Mouse (Mus musculus): Measurements from ENCODE around the gene 9630041A04Rik.

The 9630041A04Rik gene

DNA sequence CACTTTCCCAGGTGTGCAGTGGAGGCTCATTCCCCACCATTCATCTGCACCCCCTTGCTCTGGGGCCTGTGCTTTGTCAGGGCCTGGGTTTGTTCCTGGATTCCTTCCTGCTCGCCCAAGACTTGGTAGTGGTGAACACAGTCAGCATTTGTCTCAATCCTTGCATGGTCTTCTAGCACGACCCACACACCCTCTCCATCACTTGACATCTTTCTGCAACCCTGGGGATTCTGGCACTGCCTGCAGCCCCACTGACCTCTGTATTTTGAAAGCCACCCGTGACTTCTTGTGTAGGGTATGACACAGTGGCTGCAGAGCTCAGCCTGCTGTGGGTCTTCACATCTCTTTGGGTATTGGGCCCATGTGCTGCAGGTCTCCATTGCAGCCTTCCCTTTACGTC lies 57.1 kb downstream of the 9630041A04Rik start:
- DNase-seq (ENCODE audit: inconsistent age in 2 of 2, low spot score in 1 of 2) = no peak

DNA sequence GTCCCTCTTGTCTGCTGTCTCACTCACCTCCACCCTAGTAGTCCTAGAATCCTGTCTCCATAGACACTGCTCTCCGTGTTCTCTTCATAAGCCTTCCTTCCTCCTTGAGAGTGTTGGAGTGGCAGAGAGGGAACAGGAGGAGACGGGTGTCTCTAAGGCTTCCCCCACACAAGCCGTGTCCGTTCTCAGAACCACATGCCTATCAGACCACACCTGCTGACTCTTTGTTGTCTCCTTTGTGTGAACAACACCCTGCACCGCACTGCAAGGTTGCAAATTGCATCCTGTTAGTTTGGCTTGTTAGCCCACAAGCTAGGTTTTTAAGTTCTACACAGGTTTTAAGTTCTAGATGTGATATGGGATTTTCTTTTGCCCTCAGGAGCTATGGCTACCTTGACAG lies 57.7 kb downstream of the 9630041A04Rik start:
- no peak for DNase-seq (ENCODE audit: inconsistent age in 2 of 2, low spot score in 1 of 2)

DNA sequence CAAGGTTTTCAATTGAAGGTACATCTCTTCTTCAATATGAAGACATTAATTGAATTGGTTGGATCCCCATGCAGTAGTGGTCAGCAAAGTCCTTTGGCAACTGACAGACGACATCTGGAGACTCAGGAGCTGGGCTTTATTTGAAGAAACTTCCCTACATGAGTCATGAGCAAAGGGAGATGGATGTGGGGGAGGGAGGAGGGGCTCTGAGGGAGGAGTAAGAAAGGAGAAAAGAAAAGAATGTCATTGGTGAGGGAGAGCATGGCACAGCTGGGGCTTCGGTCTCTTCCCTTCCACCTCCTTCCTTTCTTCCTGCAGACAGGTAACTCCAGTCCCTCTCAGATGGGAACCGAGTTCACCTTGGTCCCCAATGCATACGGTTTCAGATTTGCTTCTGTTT lies 61.2 kb downstream of the 9630041A04Rik start:
- no peak for DNase-seq (ENCODE audit: inconsistent age in 2 of 2, low spot score in 1 of 2)

DNA sequence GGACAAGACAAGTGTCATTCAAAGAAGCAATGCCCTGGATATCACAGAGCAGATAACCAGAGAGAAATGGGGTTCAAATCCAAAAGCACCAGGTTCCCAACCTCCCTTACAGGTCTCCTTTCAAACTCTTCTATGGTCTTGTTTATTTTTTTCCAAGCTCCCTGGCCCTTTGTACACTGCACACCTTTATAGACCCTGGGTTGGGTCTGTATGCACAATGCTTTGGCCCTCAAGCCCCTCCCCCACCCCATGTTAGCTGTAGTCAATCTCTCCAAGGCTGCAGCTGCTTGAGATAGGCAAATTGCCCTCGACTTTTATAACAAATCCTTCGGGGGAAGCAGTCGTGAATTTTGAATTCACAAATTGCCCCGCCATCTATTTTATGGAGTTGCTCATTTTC lies 63.2 kb downstream of the 9630041A04Rik start:
- no peak for DNase-seq (ENCODE audit: inconsistent age in 2 of 2, low spot score in 1 of 2)

DNA sequence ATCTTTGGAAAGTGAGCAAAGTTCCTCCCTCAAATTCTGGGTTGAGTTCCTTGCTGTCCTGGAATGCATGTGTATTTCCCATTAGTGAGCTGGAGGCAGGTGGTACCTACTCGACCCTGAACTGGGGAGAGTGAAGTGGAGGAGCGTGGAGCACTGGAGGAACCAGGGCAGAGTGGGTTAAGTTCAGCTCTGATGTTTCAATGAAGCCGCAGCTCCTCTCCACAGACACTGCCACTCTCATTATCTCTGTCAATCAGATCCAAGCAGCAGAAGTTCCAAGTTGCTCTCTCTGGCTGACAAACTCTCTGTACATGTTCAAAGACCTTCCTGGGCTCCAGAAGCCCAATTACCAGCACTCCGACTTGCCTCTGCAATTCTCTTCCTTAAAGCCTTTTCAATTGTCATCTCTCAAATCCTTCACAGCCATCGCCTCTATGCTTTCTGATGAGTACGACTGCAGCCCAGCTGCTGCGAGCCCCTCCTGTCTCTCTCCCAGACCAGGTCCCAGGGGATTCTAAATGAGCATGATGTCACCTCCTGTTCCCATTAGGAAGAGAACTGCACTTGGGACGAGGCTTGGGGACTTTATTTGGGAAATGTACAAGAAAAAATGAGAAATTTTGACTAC lies 72.4 kb downstream of the 9630041A04Rik start:
- DNase-seq (ENCODE audit: inconsistent age in 2 of 2, low spot score in 1 of 2) = no peak

DNA sequence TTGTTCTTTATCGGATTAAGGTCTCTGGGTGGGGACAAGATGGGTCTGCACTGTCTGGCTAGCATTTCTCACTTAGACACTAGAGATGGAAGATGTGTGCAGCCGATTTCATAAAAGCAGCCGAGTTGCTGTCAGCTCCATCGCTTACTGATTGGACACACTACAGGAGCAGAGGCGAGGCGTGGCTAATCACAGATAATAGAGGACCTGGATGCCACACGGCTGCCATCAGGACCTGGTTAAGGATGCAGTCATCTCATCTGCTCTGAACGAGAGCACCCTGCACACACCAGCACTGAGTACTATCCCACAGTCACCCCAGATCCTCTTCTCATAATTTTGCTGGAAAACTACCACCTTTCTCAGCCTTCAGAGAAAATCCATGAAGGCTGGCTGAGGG lies 73.2 kb downstream of the 9630041A04Rik start:
- no peak for DNase-seq (ENCODE audit: inconsistent age in 2 of 2, low spot score in 1 of 2)

DNA sequence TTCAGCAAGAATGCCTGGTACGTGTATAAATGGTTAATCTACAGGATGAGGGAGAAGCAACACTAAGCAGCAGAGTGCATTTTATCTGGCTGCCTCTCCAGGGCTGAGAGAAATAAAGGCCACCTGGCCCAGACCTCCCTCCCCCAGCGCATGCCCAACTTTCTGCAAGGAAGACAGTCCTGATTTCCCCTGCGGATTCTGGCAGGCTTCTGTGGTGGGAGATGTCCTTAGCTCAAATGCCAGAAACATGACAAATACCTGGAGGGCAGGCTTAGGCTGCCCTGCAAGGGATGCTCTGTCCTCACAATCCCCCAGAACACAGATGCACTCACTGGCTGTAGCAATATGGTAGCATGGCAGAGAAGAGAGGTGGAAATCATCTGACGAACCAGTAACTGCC lies 76.4 kb downstream of the 9630041A04Rik start:
- no peak for DNase-seq (ENCODE audit: inconsistent age in 2 of 2, low spot score in 1 of 2)

DNA sequence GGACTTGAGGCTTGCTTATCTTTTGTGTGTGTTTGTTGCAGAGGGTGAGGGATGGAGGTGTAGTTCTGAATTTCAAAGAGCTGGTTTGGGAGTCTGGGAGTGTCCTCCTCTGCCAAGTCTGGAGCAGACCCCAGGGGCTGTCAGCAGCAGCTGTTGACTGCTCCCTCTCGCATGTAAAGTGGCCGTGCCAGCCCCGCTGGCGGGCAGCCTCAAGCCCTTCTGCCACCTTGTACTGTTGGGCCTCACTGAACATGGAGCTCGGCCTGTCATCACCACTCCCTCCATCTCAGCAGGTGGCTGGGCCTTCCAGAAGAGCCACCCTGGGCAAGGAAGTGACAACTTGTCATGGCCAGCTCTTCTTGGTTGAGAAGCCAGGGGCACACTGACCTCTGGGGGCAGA lies 77.4 kb downstream of the 9630041A04Rik start:
- no peak for DNase-seq (ENCODE audit: inconsistent age in 2 of 2, low spot score in 1 of 2)

DNA sequence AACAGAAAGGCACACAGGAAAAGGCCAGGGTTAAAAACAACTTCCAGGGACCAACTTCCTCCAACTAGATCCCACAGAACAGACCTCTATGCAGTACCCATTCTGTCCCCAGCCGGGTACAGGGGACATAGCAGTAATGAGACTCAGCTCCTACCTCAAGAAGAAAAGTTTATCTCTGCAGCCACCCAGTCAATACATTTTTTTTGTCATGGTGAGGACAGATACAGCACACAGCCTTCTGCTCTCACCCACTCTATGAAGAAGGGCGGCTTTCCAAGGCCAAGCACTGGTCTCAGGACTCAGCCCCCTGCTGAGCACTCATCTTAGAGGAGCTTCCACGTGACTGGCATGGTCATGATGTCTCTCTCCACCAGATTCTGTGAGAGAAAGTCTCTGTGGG lies 78.5 kb downstream of the 9630041A04Rik start:
- DNase-seq (ENCODE audit: inconsistent age in 2 of 2, low spot score in 1 of 2) = no peak

DNA sequence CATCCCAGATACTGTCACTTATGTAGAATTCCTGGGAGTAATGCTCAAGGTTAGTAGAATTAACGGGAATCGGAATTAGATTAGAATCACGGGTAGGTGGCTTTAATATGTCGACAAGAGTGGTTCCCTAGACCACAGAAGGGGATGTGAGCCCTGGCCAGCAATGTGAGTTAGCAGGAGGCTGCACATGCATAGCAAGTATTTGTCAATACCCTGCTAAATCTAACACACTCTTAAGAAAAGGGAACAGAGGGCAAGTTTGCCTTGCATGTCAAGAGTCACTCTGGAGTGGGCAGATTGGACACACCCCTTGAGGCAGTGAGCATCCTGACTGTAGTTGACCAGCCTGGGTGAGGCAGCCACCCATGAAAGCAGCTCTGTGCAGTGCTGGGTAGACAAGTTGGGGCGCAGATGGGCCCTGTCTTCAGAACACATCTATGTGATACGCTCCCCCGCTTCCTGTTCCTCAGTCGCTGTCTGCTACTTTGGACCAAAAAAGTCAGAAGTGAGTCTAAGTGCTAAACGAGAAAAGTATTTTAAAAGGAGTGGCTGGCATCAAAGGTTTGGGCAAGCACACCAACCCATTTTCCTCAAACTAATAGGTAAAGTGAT lies 80.5 kb downstream of the 9630041A04Rik start:
- DNase-seq (ENCODE audit: inconsistent age in 2 of 2, low spot score in 1 of 2) = no peak

DNA sequence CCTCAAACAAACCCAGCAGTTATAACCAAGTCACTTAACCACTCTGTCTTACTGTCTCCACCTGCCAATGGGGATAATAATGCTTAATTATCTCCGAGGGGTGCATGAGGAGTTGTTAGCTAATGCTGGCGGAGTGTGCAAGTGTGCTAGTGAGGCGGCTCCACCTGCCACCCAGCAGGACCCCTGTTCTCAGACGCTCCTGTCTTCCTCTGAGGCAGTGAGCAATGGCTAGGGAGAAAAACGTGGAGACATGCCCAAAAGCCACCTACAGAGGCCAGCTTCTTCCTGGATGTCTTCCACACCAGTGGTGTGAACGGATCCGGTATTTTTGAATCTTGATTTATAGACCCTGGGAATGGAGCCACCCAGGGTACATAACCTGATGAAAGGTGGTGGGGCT lies 83.7 kb downstream of the 9630041A04Rik start:
- no peak for DNase-seq (ENCODE audit: inconsistent age in 2 of 2, low spot score in 1 of 2)

DNA sequence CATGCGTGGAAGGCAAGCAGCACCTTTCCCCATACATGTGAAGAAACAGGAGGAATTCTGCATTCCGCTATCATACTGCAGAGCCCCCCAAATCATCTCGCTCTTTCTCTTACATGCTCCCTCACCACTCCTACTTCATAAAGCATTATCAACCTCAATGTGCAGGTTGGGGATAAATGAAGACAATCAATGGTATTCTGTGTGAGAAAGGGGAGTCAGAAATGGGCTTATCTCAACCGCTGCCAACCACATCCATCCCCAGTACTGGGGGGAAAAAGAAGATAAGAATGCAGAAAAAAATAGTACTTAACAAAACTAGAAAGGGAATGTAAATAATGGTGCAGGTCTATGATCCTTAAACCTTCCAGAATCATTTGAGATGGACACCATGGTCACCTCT lies 84.2 kb downstream of the 9630041A04Rik start:
- DNase-seq (ENCODE audit: inconsistent age in 2 of 2, low spot score in 1 of 2) = no peak

DNA sequence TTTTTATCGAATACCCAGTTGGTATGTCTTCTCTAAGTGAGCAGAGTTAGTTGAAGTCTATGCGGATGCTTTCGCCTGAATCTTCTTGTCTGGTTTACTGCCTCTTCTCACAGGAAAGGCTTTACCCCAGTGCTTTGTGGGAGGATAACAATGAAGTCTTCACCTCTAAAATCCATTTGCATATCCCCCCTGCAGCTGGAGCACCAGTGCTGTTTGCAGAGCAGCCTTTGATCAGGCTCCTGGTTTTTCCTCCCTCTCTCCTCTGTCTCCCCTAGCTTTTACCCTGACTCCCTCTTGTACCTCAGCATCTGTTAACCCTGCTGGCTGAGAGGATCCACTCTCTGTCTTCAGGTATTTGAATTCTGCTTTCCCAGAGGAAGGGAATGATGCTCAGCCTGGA lies 88.5 kb downstream of the 9630041A04Rik start:
- no peak for DNase-seq (ENCODE audit: inconsistent age in 2 of 2, low spot score in 1 of 2)

DNA sequence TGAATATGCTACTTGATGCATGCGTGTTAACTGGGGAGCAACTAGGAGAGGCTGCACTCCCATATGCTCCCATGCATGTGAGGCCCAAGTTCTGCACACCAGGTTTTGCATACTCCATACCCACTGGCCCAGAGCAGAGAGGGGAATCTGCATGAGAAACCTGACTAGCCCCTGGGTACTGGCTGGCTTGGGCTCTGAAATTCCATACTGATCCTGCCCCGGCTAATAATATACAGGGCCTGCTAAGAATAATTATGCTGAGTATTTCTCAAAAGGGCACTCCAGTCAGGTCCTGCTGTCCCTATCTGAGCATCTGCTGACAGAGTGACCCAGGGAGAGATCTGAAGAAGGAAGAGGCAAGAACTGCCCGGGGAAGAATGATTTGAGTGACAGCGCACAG lies 92.9 kb downstream of the 9630041A04Rik start:
- DNase-seq (ENCODE audit: inconsistent age in 2 of 2, low spot score in 1 of 2) = no peak

DNA sequence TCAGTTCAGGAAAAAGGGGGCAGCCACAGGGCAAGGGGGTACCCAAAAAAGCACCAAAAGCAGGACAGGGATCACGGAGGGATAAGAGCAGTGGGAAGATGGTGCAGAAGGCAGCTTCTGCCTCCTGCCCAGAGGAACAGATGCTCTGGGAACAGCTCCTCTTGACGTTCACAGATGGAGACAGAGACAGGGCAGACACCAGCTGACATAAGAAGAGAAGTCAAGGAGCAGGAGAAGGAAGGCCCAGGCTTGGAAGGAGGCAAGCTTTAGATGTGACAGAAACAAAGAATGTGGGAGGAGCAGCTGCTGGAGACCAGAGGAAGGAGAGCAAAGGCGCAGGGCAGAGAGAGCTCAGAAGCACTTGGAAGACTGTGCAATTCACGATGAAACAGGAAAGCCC lies 94.6 kb downstream of the 9630041A04Rik start:
- no peak for DNase-seq (ENCODE audit: inconsistent age in 2 of 2, low spot score in 1 of 2)

DNA sequence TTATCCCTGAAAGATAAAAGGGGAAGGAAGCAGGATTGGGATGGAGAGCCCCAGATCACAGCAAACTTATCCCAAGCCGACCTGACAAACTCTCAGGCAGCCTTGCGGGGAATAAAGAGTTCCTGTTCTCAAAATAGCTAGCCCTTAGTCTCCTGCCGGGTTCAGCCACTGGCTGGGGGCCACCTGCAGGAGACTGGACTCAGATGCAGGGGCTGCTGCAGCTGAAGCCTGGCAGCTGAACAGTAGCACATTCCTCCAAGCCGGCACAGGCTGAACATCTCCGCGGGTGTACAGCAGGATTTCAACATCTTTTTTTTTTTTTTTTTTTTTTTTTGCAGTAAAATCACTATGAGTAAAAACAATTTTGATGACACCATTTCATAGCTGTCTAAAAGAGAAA lies 110.2 kb downstream of the 9630041A04Rik start:
- no peak for DNase-seq (ENCODE audit: inconsistent age in 2 of 2, low spot score in 1 of 2)

DNA sequence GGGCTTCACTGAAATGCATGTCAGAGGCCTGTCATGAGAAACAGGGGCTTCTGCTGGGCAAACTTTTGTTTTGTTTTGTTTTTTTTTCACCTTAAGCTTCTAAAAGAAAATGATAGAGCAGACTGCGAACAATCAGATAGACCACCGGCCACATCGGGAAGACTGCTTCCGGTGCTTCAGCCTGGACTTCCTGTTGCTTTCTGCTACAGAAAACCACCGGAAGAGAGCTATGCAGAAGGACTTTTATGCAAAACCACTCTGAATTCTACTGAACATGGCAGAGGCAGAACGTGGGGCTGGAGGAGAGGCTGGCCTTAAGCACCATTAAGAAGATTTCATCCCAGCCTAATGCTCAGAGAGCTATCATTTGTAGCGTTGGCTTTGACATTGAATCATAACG lies 110.7 kb downstream of the 9630041A04Rik start:
- no peak for DNase-seq (ENCODE audit: inconsistent age in 2 of 2, low spot score in 1 of 2)

DNA sequence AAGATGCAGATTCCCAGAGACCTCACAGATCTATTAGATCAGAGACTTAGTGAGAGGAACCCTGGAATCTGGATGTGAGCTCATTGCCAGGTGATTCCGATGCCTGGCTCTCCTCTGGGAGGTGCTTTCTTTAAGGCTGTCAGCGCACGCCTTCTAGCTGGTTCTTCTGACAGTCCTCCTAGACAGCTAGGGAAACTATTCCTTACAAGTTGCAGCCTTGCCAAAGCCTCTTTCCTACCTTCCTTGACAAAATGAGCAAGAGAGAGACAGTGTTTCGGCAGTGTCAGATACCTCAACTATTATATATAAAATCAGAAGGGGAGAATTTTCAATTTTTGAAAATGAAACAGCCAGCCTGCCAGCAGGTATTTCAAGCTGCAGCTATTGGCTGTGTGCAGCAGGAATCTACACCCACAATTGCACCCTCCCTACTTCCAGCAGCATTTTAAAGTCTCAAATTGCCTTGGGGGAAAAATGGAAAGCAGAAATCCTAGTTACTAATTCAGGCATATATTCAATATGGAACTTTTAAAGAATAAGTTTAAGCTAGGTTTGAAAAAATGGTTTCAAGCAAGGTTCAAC lies 115.3 kb downstream of the 9630041A04Rik start:
- DNase-seq (ENCODE audit: inconsistent age in 2 of 2, low spot score in 1 of 2) = no peak

DNA sequence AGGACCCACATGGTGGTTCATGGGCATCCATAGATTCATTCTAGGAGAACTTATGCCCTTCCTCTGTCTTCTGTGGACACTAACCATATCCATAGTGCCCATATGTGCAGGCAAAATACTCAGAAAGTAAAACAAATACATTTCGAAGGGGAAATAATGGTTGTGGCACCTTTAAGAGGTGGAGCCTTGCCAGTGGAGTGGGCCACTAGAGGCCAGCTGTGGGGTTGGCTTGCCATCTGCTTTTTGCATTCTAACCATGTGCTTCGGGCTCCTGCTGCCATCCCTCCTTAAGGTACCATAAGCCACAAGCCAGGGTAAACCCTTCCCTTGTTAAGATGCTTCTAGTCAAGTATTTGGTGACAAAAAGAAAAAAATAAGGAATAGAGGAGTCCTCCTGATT lies 119.5 kb downstream of the 9630041A04Rik start:
- no peak for DNase-seq (ENCODE audit: inconsistent age in 2 of 2, low spot score in 1 of 2)

DNA sequence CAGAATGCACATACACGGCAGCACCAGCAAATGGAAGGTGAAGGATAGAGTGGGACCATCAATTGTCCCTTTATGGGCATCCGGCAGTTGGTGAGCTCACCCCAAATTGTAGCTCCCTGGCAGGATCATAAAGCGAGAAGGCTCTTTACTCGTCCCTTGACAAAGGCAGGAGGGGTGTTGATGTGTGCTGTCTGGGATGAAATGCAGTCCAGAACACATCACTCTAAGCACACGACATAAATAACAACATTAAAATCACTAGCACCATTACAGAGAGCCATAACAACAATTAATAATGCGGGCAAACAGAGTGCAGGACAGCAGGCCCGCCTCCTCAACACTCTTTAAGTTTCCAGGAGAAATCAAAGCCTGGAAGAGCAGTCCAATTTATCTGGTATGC lies 120.7 kb downstream of the 9630041A04Rik start:
- no peak for DNase-seq (ENCODE audit: inconsistent age in 2 of 2, low spot score in 1 of 2)

DNA sequence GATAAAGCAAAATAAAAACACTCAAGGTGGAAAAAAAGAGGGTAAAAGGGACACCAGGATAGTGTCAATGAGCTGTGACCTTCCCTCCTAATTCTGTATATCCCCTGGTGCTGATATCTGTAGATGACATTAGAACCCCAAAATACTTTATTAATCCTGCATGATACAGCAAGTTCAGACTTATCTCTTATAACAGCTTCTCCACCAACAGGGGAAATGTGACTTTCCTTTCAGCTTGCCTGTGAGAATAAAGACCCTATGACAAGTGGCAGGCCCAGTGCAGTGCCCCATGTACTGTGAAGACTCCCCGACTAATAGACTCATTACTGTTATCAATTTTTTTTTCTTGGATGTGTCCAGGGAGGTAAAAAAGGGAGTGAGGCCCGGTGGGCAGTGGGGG lies 125.3 kb downstream of the 9630041A04Rik start:
- DNase-seq (ENCODE audit: inconsistent age in 2 of 2, low spot score in 1 of 2) = no peak

DNA sequence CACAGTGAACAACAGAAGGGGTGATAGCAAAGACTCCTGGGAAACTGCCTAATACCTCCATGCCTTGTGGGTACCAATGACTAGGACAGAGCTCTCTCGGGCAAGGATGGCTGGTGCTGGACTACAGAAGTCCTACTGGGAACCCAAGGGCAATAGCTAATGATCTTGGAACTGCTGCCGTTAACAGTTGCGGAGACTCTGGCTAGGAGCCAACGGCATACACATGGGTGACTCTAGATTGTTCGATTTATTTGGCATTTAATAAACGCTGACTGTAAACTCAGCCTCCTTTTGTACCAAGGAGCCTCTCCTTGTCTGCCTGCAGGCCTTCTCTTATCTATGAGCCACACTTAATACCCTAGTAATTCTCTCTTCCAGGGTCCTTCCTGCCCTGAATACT lies 128.4 kb downstream of the 9630041A04Rik start:
- no peak for DNase-seq (ENCODE audit: inconsistent age in 2 of 2, low spot score in 1 of 2)

DNA sequence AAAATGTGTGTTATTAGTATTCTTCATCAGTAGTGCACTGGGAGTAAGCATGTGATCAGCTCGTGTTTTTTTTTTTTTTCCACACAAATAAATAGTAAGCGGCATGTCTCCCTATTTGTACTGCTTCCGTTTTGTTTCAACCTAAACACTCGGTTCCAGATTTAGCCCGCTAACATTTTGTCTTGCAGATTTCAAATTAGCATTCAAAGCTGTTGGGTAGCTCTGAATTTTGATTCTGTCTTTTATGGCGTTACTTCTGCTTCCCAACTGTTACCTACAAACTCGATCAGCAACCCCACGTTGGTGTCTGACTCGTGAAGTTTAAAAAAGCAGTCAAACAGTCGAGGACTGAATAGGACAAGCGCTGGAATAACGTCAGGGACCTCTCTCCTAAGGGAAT lies 129.2 kb downstream of the 9630041A04Rik start:
- DNase-seq (ENCODE audit: inconsistent age in 2 of 2, low spot score in 1 of 2) = no peak
